Mouse (Mus musculus) right cerebral cortex, postnatal 36 days (tissue): Measurements from ENCODE around the gene Acsm4.

Experiments used
- DNase-seq, 2 experiments: peaks; one replicate each; pipeline ENCODE4 v3.0.0; 2022; ENCODE audit warnings: low spot score in 2 of 2, mixed read lengths in 1 of 2

Acsm4 gene

DNA sequence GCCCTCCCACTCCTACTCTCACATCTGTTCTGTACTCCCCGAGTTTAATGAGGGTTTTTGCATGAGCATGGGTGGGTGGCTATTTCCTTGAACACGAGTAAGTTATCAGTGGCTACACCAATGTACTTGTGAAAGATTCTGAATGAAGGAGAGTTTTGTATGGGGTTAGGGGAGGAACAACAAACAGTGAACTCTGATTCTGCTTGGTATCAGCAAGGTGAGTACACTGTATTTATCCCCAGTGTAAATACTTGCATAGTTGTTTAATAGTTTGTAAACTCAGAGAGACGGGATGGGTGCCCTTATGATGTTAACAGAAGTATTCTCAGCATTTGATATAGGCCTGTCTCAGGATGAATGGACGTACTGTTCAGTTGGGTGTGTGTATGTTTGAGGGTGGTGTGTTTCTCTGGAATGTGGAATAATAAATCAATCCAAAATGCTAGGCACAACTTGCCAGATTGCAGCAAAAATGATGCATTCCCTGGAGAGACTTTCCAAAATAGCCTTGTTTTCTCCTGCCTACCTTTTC is 72.4 kb downstream of the Acsm4 start:
- no peak for DNase-seq
